Mouse (Mus musculus) olfactory bulb, adult 2 months (tissue): ENCODE results near the gene Ubr3.

Experiments
- CTCF ChIP-seq: fragments of 200-500 bp; IDR thresholded peaks from 2 replicates; pipeline ENCODE4 v1.5.1; 2012; ENCODE audit warnings: low read depth, mild to moderate bottlenecking, low read length, moderate library complexity; ENCODE audit not compliant: insufficient read depth
- POLR2A ChIP-seq: fragments of 200-500 bp; IDR thresholded peaks from 2 replicates; pipeline ENCODE4 v1.6.1; 2012; ENCODE audit warnings: mild to moderate bottlenecking, low read depth, low read length, moderate library complexity; ENCODE audit not compliant: insufficient read depth

GRCm38 (mm10) chr2:69884581-69884980, 12.5 kb upstream of the Ubr3 start:
- TF ChIP-seq POLR2A: no peak
- TF ChIP-seq CTCF: no peak
